Mouse (Mus musculus) T-helper 17 cell (primary cell): ENCODE data around the gene Rtl8b.
"Not testable (repeated sequence)": the region's sequence is repeated elsewhere in the genome, so short reads cannot be mapped to it uniquely, and the experiment has no call there.

Experiments used
- in situ Hi-C, 2 experiments: fragments of 300-600 bp; cut with MboI, MseI; formaldehyde crosslinking; loops; 1 replicate in 1 of 2; 2 replicates in 1 of 2; pipeline ENCODE4 v1.15.1; 2025; ENCODE audit warnings: high pct_unique_total_duplicates in 2 of 2

Gene Rtl8b

GRCm38 (mm10) chrX:53670294-53670693, at the start of gene Rtl8b:
Rtl8b (minus strand) TSS chrX:53670408.
- in situ Hi-C loops = loop anchor here (5.0 kb wide), 2 partner anchors 38 to 63 kb away; partner anchors contain the start of genes Gm14597 (in 1 of the 2) and Rtl8c (in 1 of the 2)

- in situ Hi-C loops = no loop called here
These were observed 46.3 kb upstream of the Rtl8b start for GRCm38 (mm10) chrX:53716323-53717182.

GRCm38 (mm10) chrX:53715942-53716322, 45.7 kb upstream of the Rtl8b start:
- in situ Hi-C loops = no loop called here

- in situ Hi-C loops = no loop called here
These were observed 32.5 kb upstream of the Rtl8b start for GRCm38 (mm10) chrX:53702673-53703072.

GRCm38 (mm10) chrX:53699225-53699624, 29.0 kb upstream of the Rtl8b start:
- in situ Hi-C loops = loop anchor here in 1 of 2 experiments (10.0 kb wide), 1 partner anchor 234 kb away; no protein-coding TSS in a partner anchor

- in situ Hi-C loops = loop anchor here (5.0 to 10.0 kb wide), 3 partner anchors 112 to 229 kb away; no protein-coding TSS in a partner anchor
These were observed 24.0 kb upstream of the Rtl8b start for GRCm38 (mm10) chrX:53694008-53694777.

- in situ Hi-C loops = loop anchor here (5.0 to 10.0 kb wide), 3 partner anchors 111 to 228 kb away; no protein-coding TSS in a partner anchor
These were observed 22.9 kb upstream of the Rtl8b start for GRCm38 (mm10) chrX:53693141-53693540.

- in situ Hi-C loops = loop anchor here (5.0 to 10.0 kb wide), 3 partner anchors 110 to 227 kb away; no protein-coding TSS in a partner anchor
These were observed 21.9 kb upstream of the Rtl8b start for GRCm38 (mm10) chrX:53692065-53692464.

- in situ Hi-C loops = not testable (repeated sequence)
These were observed 14.5 kb upstream of the Rtl8b start for GRCm38 (mm10) chrX:53684676-53685075.

GRCm38 (mm10) chrX:53682650-53683049, 12.4 kb upstream of the Rtl8b start:
- in situ Hi-C loops = not testable (repeated sequence)

GRCm38 (mm10) chrX:53676943-53677342, 6.7 kb upstream of the Rtl8b start:
- in situ Hi-C loops = not testable (repeated sequence)

GRCm38 (mm10) chrX:53670696-53671095, 488 bp upstream of the Rtl8b start:
- in situ Hi-C loops = loop anchor here (5.0 kb wide), 2 partner anchors 38 to 63 kb away; partner anchors contain the start of genes Gm14597 (in 1 of the 2) and Rtl8c (in 1 of the 2)

GRCm38 (mm10) chrX:53669557-53670270, 494 bp downstream of the Rtl8b start:
- in situ Hi-C loops = loop anchor here (5.0 kb wide), 2 partner anchors 37 to 62 kb away; partner anchors contain the start of genes Gm14597 (in 2 of the 2) and Rtl8c (in 2 of the 2)

- in situ Hi-C loops = not testable (repeated sequence)
These were observed 17.3 kb downstream of the Rtl8b start for GRCm38 (mm10) chrX:53652917-53653316.

- in situ Hi-C loops = no loop called here
These were observed 24.3 kb downstream of the Rtl8b start for GRCm38 (mm10) chrX:53645885-53646284.

- in situ Hi-C loops = not testable (repeated sequence)
These were observed 26.9 kb downstream of the Rtl8b start, which contains the start of gene Rtl8a for GRCm38 (mm10) chrX:53642980-53643961. Rtl8a (minus strand) TSS chrX:53643682.

GRCm38 (mm10) chrX:53642604-53642979, 27.6 kb downstream of the Rtl8b start:
- in situ Hi-C loops = not testable (repeated sequence)

- in situ Hi-C loops = not testable (repeated sequence)
These were observed 32.1 kb downstream of the Rtl8b start for GRCm38 (mm10) chrX:53638107-53638506.
